Mouse (Mus musculus): ENCODE data around the gene Myo18b. TPM values are rescaled to one million over a fixed set of nuclear protein-coding genes. Genes with fewer than 3 reads are reported as not detected.

Myo18b gene
- polyA plus RNA-seq, 1 experiment: 0.88 TPM

- no peak overlapping the region for H3K4me3 ChIP-seq (ENCODE audit: extremely low read depth, insufficient read depth, insufficient read length)
- no peaks in the 10 kb centered on the region for H3K4me1 ChIP-seq (ENCODE audit: control insufficient read depth, insufficient read depth, insufficient read length)
- H3K27ac ChIP-seq (ENCODE audit: insufficient read depth, low read length): no peak overlapping the region
- WGBS: 81% methylated on average over 3 of the region's 3 CpGs
- H3K27me3 ChIP-seq (ENCODE audit: control insufficient read depth, insufficient read depth, low read length): no peaks in the 10 kb centered on the region
- TF ChIP-seq POLR2A (IDR thresholded peaks at IDR 0.05; ENCODE audit: low read depth, low read length) (no peak), CTCF (IDR thresholded peaks at IDR 0.05; ENCODE audit: extremely low read depth, insufficient read depth, insufficient read length, insufficient replicate concordance) (no peak)
- no peak for DNase-seq (ENCODE audit: low read depth in 1 of 2, low spot score in 2 of 2)
- no peaks in the 10 kb centered on the region for H3K36me3 ChIP-seq (ENCODE audit: control insufficient read depth, insufficient read depth, low read length)
Observed at GRCm38 (mm10) chr5:112844460-112844859, 51.7 kb downstream of the Myo18b start.

GRCm38 (mm10) chr5:112843676-112844257 is 52.4 kb downstream of the Myo18b start:
- 58% methylated on average over 6 of the region's 6 CpGs for WGBS
- no peak for DNase-seq (ENCODE audit: low read depth in 1 of 2, low spot score in 2 of 2)

GRCm38 (mm10) chr5:112842696-112843095 is 53.5 kb downstream of the Myo18b start:
- TF ChIP-seq POLR2A (IDR thresholded peaks at IDR 0.05; ENCODE audit: low read depth, low read length) (no peak), CTCF (IDR thresholded peaks at IDR 0.05; ENCODE audit: extremely low read depth, insufficient read depth, insufficient read length, insufficient replicate concordance) (no peak)
- H3K36me3 ChIP-seq (ENCODE audit: control insufficient read depth, insufficient read depth, low read length): no peaks in the 10 kb centered on the region
- DNase-seq (ENCODE audit: low read depth in 1 of 2, low spot score in 2 of 2): no peak
- H3K4me3 ChIP-seq (ENCODE audit: extremely low read depth, insufficient read depth, insufficient read length): no peak overlapping the region
- H3K4me1 ChIP-seq (ENCODE audit: control insufficient read depth, insufficient read depth, insufficient read length): no peaks in the 10 kb centered on the region
- H3K27ac ChIP-seq (ENCODE audit: insufficient read depth, low read length): no peak overlapping the region
- 81% methylated on average over 5 of the region's 5 CpGs for WGBS
- no peaks in the 10 kb centered on the region for H3K27me3 ChIP-seq (ENCODE audit: control insufficient read depth, insufficient read depth, low read length)

More at GRCm38 (mm10) chr5:112843676-112844257, 52.4 kb downstream of the Myo18b start:
- Histone ChIP-seq H3K27me3 (ENCODE audit: control insufficient read depth, insufficient read depth, low read length) (no peaks in the 10 kb centered on the region), H3K27ac (ENCODE audit: insufficient read depth, low read length) (no peak overlapping the region), H3K4me1 (ENCODE audit: control insufficient read depth, insufficient read depth, insufficient read length) (no peaks in the 10 kb centered on the region), H3K36me3 (ENCODE audit: control insufficient read depth, insufficient read depth, low read length) (no peaks in the 10 kb centered on the region), H3K4me3 (ENCODE audit: extremely low read depth, insufficient read depth, insufficient read length) (no peak overlapping the region)
- no peak for TF ChIP-seq CTCF (IDR thresholded peaks at IDR 0.05; ENCODE audit: extremely low read depth, insufficient read depth, insufficient read length, insufficient replicate concordance)

DNA sequence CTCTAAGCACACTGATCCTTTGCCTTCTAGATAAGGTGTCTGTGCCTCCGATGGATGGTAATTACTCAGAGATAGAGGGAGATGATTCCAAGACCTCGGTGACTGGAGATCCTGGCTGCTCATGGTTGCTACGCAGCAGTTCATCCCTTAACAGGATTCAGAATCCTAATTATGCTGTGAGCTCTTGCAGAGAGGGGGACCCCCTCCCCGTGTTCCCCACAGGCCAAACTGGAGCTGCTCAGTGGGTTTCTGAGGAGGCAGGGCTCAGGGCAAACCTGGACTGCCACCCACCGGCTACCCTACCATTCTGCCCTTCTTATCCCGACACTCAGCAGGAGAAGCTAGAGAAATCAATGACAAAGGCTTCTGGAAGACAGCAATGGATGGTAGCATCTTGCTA is 54.3 kb downstream of the Myo18b start:
- H3K4me3 ChIP-seq (ENCODE audit: extremely low read depth, insufficient read depth, insufficient read length): no peak overlapping the region
- no peaks in the 10 kb centered on the region for H3K4me1 ChIP-seq (ENCODE audit: control insufficient read depth, insufficient read depth, insufficient read length)
- no peak overlapping the region for H3K27ac ChIP-seq (ENCODE audit: insufficient read depth, low read length)
- DNase-seq (ENCODE audit: low read depth in 1 of 2, low spot score in 2 of 2): no peak
- no peaks in the 10 kb centered on the region for H3K27me3 ChIP-seq (ENCODE audit: control insufficient read depth, insufficient read depth, low read length)
- WGBS: 69% methylated on average over 6 of the region's 6 CpGs
- H3K36me3 ChIP-seq (ENCODE audit: control insufficient read depth, insufficient read depth, low read length): no peaks in the 10 kb centered on the region
- TF ChIP-seq CTCF (IDR thresholded peaks at IDR 0.05; ENCODE audit: extremely low read depth, insufficient read depth, insufficient read length, insufficient replicate concordance) (no peak), POLR2A (IDR thresholded peaks at IDR 0.05; ENCODE audit: low read depth, low read length) (no peak)

- Histone ChIP-seq H3K27ac (ENCODE audit: insufficient read depth, low read length) (no peak overlapping the region), H3K4me1 (ENCODE audit: control insufficient read depth, insufficient read depth, insufficient read length) (no peaks in the 10 kb centered on the region), H3K27me3 (ENCODE audit: control insufficient read depth, insufficient read depth, low read length) (no peaks in the 10 kb centered on the region), H3K4me3 (ENCODE audit: extremely low read depth, insufficient read depth, insufficient read length) (no peak overlapping the region), H3K36me3 (ENCODE audit: control insufficient read depth, insufficient read depth, low read length) (no peaks in the 10 kb centered on the region)
- TF ChIP-seq CTCF (IDR thresholded peaks at IDR 0.05; ENCODE audit: extremely low read depth, insufficient read depth, insufficient read length, insufficient replicate concordance): no peak
- no peak for TF ChIP-seq POLR2A (IDR thresholded peaks at IDR 0.05; ENCODE audit: low read depth, low read length)
- no peak for DNase-seq (ENCODE audit: low read depth in 1 of 2, low spot score in 2 of 2)
Observed at GRCm38 (mm10) chr5:112834896-112835295, 61.3 kb downstream of the Myo18b start.

DNA sequence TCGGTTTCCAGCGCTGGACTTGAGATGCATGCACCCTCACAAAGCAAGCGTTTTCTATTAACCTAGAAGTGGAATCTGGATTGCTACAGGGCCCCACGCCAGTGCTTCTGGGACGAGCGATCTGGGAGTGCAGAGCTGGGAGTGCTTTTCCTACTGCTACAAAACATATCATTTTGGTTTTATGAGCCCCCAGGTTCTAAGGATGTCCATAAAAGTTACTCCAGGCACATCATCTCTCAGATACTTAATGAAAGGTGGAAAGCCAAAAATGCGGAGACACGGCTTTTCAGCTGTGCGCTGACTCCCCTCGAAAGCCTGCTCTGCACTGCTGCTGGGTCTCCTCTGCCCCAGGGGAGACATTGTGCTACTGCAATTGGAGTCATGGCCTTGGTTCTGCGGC is 62.3 kb downstream of the Myo18b start:
- no peak for TF ChIP-seq POLR2A (IDR thresholded peaks at IDR 0.05; ENCODE audit: low read depth, low read length)
- TF ChIP-seq CTCF (IDR thresholded peaks at IDR 0.05; ENCODE audit: extremely low read depth, insufficient read depth, insufficient read length, insufficient replicate concordance): no peak
- no peaks in the 10 kb centered on the region for H3K36me3 ChIP-seq (ENCODE audit: control insufficient read depth, insufficient read depth, low read length)
- H3K27me3 ChIP-seq (ENCODE audit: control insufficient read depth, insufficient read depth, low read length): no peaks in the 10 kb centered on the region
- no peak overlapping the region for H3K27ac ChIP-seq (ENCODE audit: insufficient read depth, low read length)
- no peak overlapping the region for H3K4me3 ChIP-seq (ENCODE audit: extremely low read depth, insufficient read depth, insufficient read length)
- no peaks in the 10 kb centered on the region for H3K4me1 ChIP-seq (ENCODE audit: control insufficient read depth, insufficient read depth, insufficient read length)
- 86% methylated on average over 11 of the region's 11 CpGs for WGBS
- DNase-seq (ENCODE audit: low read depth in 1 of 2, low spot score in 2 of 2): no peak

DNA sequence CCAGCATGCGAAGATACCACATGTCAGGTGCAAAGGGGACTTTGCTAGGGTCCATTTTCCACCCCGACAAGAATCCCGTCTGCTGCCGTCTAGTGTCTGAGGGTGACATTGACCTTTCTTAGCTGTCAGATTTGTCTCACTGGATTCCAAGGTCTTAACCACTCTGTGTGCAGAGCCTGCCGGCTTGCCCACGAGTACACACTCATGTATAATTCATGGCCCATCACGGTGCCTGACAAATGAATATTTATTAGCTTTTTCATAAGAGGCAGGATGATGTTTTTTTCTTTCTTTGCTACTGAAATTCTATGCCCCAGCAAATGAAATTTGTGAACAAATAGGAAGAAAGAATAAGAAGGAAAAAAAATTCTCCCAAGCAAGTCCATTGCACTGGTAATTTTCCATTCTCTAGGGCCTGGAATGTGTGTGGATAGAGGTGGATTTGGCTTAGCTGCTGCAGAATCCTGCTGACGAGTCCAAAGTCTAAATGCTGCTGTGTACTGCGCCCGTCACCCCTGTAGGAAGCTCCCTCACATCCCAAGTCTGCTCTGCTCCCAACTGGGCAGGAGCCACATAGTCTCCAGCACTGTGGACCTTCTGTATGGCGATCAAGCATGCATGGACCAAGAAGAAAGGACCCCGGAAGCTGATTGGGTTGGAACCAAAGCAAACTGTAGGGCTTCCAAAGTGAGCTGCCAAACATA is 70.9 kb downstream of the Myo18b start:
- Histone ChIP-seq H3K36me3 (ENCODE audit: control insufficient read depth, insufficient read depth, low read length) (no peaks in the 10 kb centered on the region), H3K27ac (ENCODE audit: insufficient read depth, low read length) (no peak overlapping the region), H3K27me3 (ENCODE audit: control insufficient read depth, insufficient read depth, low read length) (no peaks in the 10 kb centered on the region), H3K4me1 (ENCODE audit: control insufficient read depth, insufficient read depth, insufficient read length) (no peaks in the 10 kb centered on the region), H3K4me3 (ENCODE audit: extremely low read depth, insufficient read depth, insufficient read length) (no peak overlapping the region)
- no peak for DNase-seq (ENCODE audit: low read depth in 1 of 2, low spot score in 2 of 2)
- TF ChIP-seq POLR2A (IDR thresholded peaks at IDR 0.05; ENCODE audit: low read depth, low read length): no peak
- TF ChIP-seq CTCF (IDR thresholded peaks at IDR 0.05; ENCODE audit: extremely low read depth, insufficient read depth, insufficient read length, insufficient replicate concordance): no peak
- 75% methylated on average over 12 of the region's 12 CpGs for WGBS

All from spleen, adult 2 months (tissue).